Comparison of ENCODE assay signal across 17 mouse cellular contexts in the genomic region with DNA sequence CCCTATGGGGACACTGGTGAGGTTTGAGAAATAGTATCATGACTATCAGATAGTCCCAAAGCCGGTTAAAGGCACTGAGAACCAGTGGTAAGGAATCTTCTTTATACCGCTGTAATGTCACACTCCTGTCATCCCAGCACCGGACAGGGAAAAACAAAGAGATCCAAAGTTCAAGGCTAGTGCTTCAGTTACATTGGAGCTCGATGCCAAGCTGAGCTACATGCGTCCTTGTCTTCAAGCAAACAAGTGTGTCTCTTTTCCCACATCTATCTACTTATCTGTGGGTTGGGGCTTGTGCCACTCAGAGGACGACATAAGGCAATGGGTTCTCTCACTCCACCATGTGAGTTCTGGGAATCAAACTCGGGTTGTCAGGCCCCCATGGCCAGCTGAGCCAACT. TPM values are rescaled to one million over a fixed set of nuclear protein-coding genes. Genes with fewer than 3 reads are reported as not detected.
DNase-seq lines count a peak whose midpoint lies in the region; ATAC-seq and TF ChIP-seq lines count a peak whose summit lies in the region.
"Had no signal": no experiment of that assay in that cellular context is flagged by ENCODE, and none has a peak within 500 bp of the region (broad histone marks: within the 10 kb centered on the region; RNA-seq: fewer than 3 reads in every experiment).

No protein-coding gene starts in this region.

- H3K9ac ChIP-seq in forebrain, embryonic 14.5 days (ENCODE audit: low read length): no peak overlapping the region
- H3K9ac ChIP-seq in CH12.LX (ENCODE audit: insufficient read depth, low read depth): peak overlapping the region; percentile 73; the same call in 1 of the 2 replicates
- no peak overlapping the region for H3K9ac ChIP-seq in embryonic facial prominence, embryonic 15.5 days
- H3K9ac ChIP-seq: heart, embryonic 13.5 days; hindbrain, embryonic 12.5 days; liver, embryonic 13.5 days had no signal

- H3K4me2 ChIP-seq in forebrain, embryonic 14.5 days (ENCODE audit: low read length): no peak overlapping the region
- no peak overlapping the region for H3K4me2 ChIP-seq in CH12.LX (ENCODE audit: insufficient read depth, low read depth, poor library complexity, severe bottlenecking)
- no peak overlapping the region for H3K4me2 ChIP-seq in embryonic facial prominence, embryonic 15.5 days (replicated peaks)
- H3K4me2 ChIP-seq: heart, embryonic 13.5 days; hindbrain, embryonic 12.5 days; liver, embryonic 13.5 days had no signal

- no peak for TF ChIP-seq RAD21 in CH12.LX (IDR thresholded peaks at IDR 0.05; ENCODE audit: low read depth, low read length)

- WGBS in forebrain, embryonic 14.5 days: 85% methylated on average over 7 of the region's 7 CpGs
- 86% methylated on average over 7 of the region's 7 CpGs for WGBS in forebrain, embryonic 10.5 days
- 85% methylated on average over 7 of the region's 7 CpGs for WGBS in embryonic facial prominence, embryonic 15.5 days

- H3K27ac ChIP-seq in forebrain, embryonic 14.5 days (ENCODE audit: low read depth, low read length): peak overlapping the region; percentile 68; the same call in 1 of the 2 replicates
- H3K27ac ChIP-seq in forebrain, embryonic 10.5 days: no peak overlapping the region
- H3K27ac ChIP-seq in left cerebral cortex, adult 2 months: peak overlapping the region; percentile 76
- H3K27ac ChIP-seq in CH12.LX (ENCODE audit: insufficient read depth, low read depth): no peak overlapping the region
- peak overlapping the region; percentile 73; the same call in 1 of the 2 replicates for H3K27ac ChIP-seq in embryonic facial prominence, embryonic 15.5 days (replicated peaks)
- H3K27ac ChIP-seq: hindbrain, embryonic 12.5 days; kidney, postnatal 0 days; liver, embryonic 13.5 days; midbrain, embryonic 10.5 days had no signal

- dilution Hi-C loops in CH12.LX (cut with MboI; ENCODE audit: extremely low pct_ligation_motif_present, extremely low pct_unique_long_range_greater_than_20kb, low sequenced_read_pairs): no loop called here

- no peak for ATAC-seq in forebrain, embryonic 14.5 days
- ATAC-seq in embryonic facial prominence, embryonic 15.5 days (ENCODE audit: insufficient number of reproducible peaks, low FRiP score, low TSS enrichment, low read depth): no peak
- no peak for ATAC-seq in cerebellum, adult (ENCODE audit: insufficient number of reproducible peaks, low FRiP score, low TSS enrichment)
- ATAC-seq: intestine, postnatal 0 days had no signal

- no peaks in the 10 kb centered on the region for H3K27me3 ChIP-seq in forebrain, embryonic 14.5 days (replicated peaks; ENCODE audit: control insufficient read depth, insufficient read depth, low read length)
- H3K27me3 ChIP-seq in forebrain, embryonic 10.5 days (ENCODE audit: poor library complexity, severe bottlenecking): no peaks in the 10 kb centered on the region
- no peaks in the 10 kb centered on the region for H3K27me3 ChIP-seq in CH12.LX (replicated peaks)
- no peaks in the 10 kb centered on the region for H3K27me3 ChIP-seq in embryonic facial prominence, embryonic 15.5 days
- H3K27me3 ChIP-seq: heart, embryonic 13.5 days; hindbrain, embryonic 12.5 days; liver, embryonic 13.5 days had no signal

- no peak for TF ChIP-seq EP300 in CH12.LX (IDR thresholded peaks at IDR 0.05; ENCODE audit: low read length)

- H3K4me3 ChIP-seq in forebrain, embryonic 14.5 days (ENCODE audit: low read depth, low read length): no peak overlapping the region
- no peak overlapping the region for H3K4me3 ChIP-seq in forebrain, embryonic 10.5 days
- no peak overlapping the region for H3K4me3 ChIP-seq in left cerebral cortex, adult 2 months
- H3K4me3 ChIP-seq in CH12.LX (replicated peaks in 1 of 3; ENCODE audit: low read depth in 2 of 3, low read length in 2 of 3, poor library complexity in 1 of 3): no peak overlapping the region
- no peak overlapping the region for H3K4me3 ChIP-seq in embryonic facial prominence, embryonic 15.5 days (replicated peaks)
- H3K4me3 ChIP-seq: heart, embryonic 13.5 days; hindbrain, embryonic 12.5 days; liver, embryonic 13.5 days; midbrain, embryonic 10.5 days had no signal

- intact Hi-C loops in left cerebral cortex, adult 2 months (cut with DNase I): no loop called here
- intact Hi-C loops in left cerebral cortex, postnatal 36 days (cut with DNase I): no loop called here

- H3K79me2 ChIP-seq in CH12.LX (replicated peaks; ENCODE audit: control insufficient read depth, extremely low read depth, insufficient read depth, poor library complexity, severe bottlenecking): no peaks in the 10 kb centered on the region

- TF ChIP-seq CTCF in left cerebral cortex, adult 2 months (IDR thresholded peaks at IDR 0.05): no peak
- no peak for TF ChIP-seq CTCF in CH12.LX (conservative IDR thresholded peaks at IDR 0.05 in 1 of 2, IDR thresholded peaks at IDR 0.05 in 1 of 2; ENCODE audit: low read depth in 2 of 2, low read length in 2 of 2)

- no peaks in the 10 kb centered on the region for H3K36me3 ChIP-seq in forebrain, embryonic 14.5 days (ENCODE audit: control insufficient read depth, insufficient read depth, low read length)
- H3K36me3 ChIP-seq in forebrain, embryonic 10.5 days (replicated peaks): no peaks in the 10 kb centered on the region
- H3K36me3 ChIP-seq in CH12.LX (replicated peaks in 1 of 2; ENCODE audit: control insufficient read depth in 1 of 2, insufficient read depth in 1 of 2, low read length in 1 of 2): no peaks in the 10 kb centered on the region
- no peaks in the 10 kb centered on the region for H3K36me3 ChIP-seq in embryonic facial prominence, embryonic 15.5 days
- H3K36me3 ChIP-seq: G1E; heart, embryonic 13.5 days; hindbrain, embryonic 12.5 days; liver, embryonic 13.5 days; midbrain, embryonic 10.5 days had no signal

- in situ Hi-C loops in CH12.LX (cut with MboI; ENCODE audit: low pct_ligation_motif_present, low pct_unique_long_range_greater_than_20kb, low sequenced_read_pairs): no loop called here

- H3K9me3 ChIP-seq in forebrain, embryonic 14.5 days (replicated peaks; ENCODE audit: control insufficient read depth, low read length): no peaks in the 10 kb centered on the region
- H3K9me3 ChIP-seq in forebrain, embryonic 10.5 days: no peaks in the 10 kb centered on the region
- H3K9me3 ChIP-seq in CH12.LX (replicated peaks; ENCODE audit: low read length): no peaks in the 10 kb centered on the region
- no peaks in the 10 kb centered on the region for H3K9me3 ChIP-seq in embryonic facial prominence, embryonic 15.5 days (replicated peaks)
- H3K9me3 ChIP-seq: G1E; heart, embryonic 13.5 days; hindbrain, embryonic 12.5 days; liver, embryonic 13.5 days; midbrain, embryonic 10.5 days had no signal

- no peak for DNase-seq in forebrain, embryonic 14.5 days (ENCODE audit: low spot score)
- DNase-seq in forebrain, embryonic 10.5 days (ENCODE audit: extremely low spot score, low spot score): no peak
- no peak for DNase-seq in left cerebral cortex, adult 2 months (ENCODE audit: extremely low spot score in 1 of 2, low spot score in 2 of 2)
- no peak for DNase-seq in left cerebral cortex, postnatal 36 days (ENCODE audit: low spot score in 2 of 2)
- DNase-seq in CH12.LX (ENCODE audit: extremely low read depth): no peak
- DNase-seq: cerebellum, postnatal 25 days; gastrocnemius, postnatal 10 days; liver, embryonic 13.5 days; thymus, adult 18-20 months had no signal

- peaks cover 5% of the 10 kb centered on the region; the same call in 1 of the 2 replicates for H3K4me1 ChIP-seq in forebrain, embryonic 14.5 days (ENCODE audit: control insufficient read depth, insufficient read depth, low read length)
- 0 out of 2 replicates have a peak, but pooled peaks cover 3% of the 10 kb centered on the region for H3K4me1 ChIP-seq in forebrain, embryonic 10.5 days
- H3K4me1 ChIP-seq in CH12.LX (ENCODE audit: control insufficient read depth in 1 of 2, insufficient read depth in 2 of 2): peaks cover 9 to 54% of the 10 kb centered on the region in 2 experiments
- H3K4me1 ChIP-seq in embryonic facial prominence, embryonic 15.5 days: peaks cover 15% of the 10 kb centered on the region; the same call in 1 of the 2 replicates
- H3K4me1 ChIP-seq: hindbrain, embryonic 12.5 days; liver, embryonic 13.5 days had no signal

- no peak for TF ChIP-seq POLR2A in CH12.LX (IDR thresholded peaks at IDR 0.05; ENCODE audit: low read depth, low read length)

TF ChIP-seq in CH12.LX, 34 proteins besides CTCF, POLR2A, EP300 and RAD21:
- peak; percentile 10; the same call in 1 of the 2 replicates for TF ChIP-seq MAFK (IDR thresholded peaks at IDR 0.05; ENCODE audit: insufficient replicate concordance, low read length)
- no peak for TF ChIP-seq IRF4 (IDR thresholded peaks at IDR 0.05; ENCODE audit: low read depth, low read length)
- TF ChIP-seq KAT2A (IDR thresholded peaks at IDR 0.05; ENCODE audit: insufficient replicate concordance, low read length): no peak
TF ChIP-seq in CH12.LX: peak in this region for 1.

RNA-seq across cellular contexts. Expression of a gene that starts 16.5 kb away (rescaled TPM):
- 38.2 and 46.2 TPM in 2 replicates for polyA plus RNA-seq in forebrain, embryonic 14.5 days (2014; fragmentation: Nextera tagmentation; extraction: Ambion mirVana)
- polyA plus RNA-seq in forebrain, embryonic 10.5 days (2016; fragmentation: Nextera tagmentation; extraction: Ambion mirVana): 28.1 and 29.0 TPM in 2 replicates
- total RNA-seq in left cerebral cortex, adult 2 months (2021): 10 to 100 TPM; 14.9 to 19.6 TPM
- total RNA-seq in left cerebral cortex, postnatal 36 days (2021): 10 to 100 TPM; 14.6 to 20.0 TPM
- 18.2 and 22.6 TPM in 2 replicates for total RNA-seq in CH12.LX (2012; rRNA removed)
- 16.5 and 19.6 TPM in 2 replicates for total RNA-seq in CH12.LX (2014; rRNA removed)
- polyA plus RNA-seq in CH12.LX (2012; ENCODE audit: insufficient read length, low read depth): 31.6 and 32.6 TPM in 2 replicates
- polyA plus RNA-seq in embryonic facial prominence, embryonic 15.5 days (2015; fragmentation: Nextera tagmentation; extraction: Ambion mirVana): 25.4 and 28.6 TPM in 2 replicates

RNA-seq across cellular contexts. Expression of a gene that starts 53.4 kb away (rescaled TPM):
- 184 and 217 TPM in 2 replicates for polyA plus RNA-seq in forebrain, embryonic 14.5 days (2014; fragmentation: Nextera tagmentation; extraction: Ambion mirVana)
- polyA plus RNA-seq in forebrain, embryonic 10.5 days (2016; fragmentation: Nextera tagmentation; extraction: Ambion mirVana): 87.1 and 88.5 TPM in 2 replicates
- 10 to 100 TPM; 88.2 TPM for total RNA-seq in left cerebral cortex, adult 2 months (2021)
- 10 to 100 TPM; 79.7 to 97.1 TPM for total RNA-seq in left cerebral cortex, postnatal 36 days (2021)
- total RNA-seq in CH12.LX (2012; rRNA removed): 20.0 and 20.4 TPM in 2 replicates
- 71.4 and 72.1 TPM in 2 replicates for total RNA-seq in CH12.LX (2014; rRNA removed)
- 23.2 and 26.5 TPM in 2 replicates for polyA plus RNA-seq in CH12.LX (2012; ENCODE audit: insufficient read length, low read depth)
- polyA plus RNA-seq in embryonic facial prominence, embryonic 15.5 days (2015; fragmentation: Nextera tagmentation; extraction: Ambion mirVana): 53.5 and 56.5 TPM in 2 replicates

Comparison
In these comparisons a context has a peak if more than half of its experiments do, and no peak if none do; other contexts are left out.
1. H3K27ac ChIP-seq: peak in forebrain, embryonic 14.5 days (single experiment), left cerebral cortex, adult 2 months (single experiment) and embryonic facial prominence, embryonic 15.5 days (single experiment); none in forebrain, embryonic 10.5 days (single experiment) and CH12.LX (single experiment).